In genomic region chr5:78797391-78797790, GRCm38 (mm10) we compare ENCODE assay signal across 27 mouse cellular contexts.
A peak's percentile ranks its signal among the peaks of the same experiment; 100 is the strongest.
DNase-seq lines count a peak whose midpoint lies in the region; ATAC-seq lines count a peak whose summit lies in the region.
"Had no signal": no experiment of that assay in that cellular context is flagged by ENCODE, and none has a peak within 500 bp of the region (broad histone marks: within the 10 kb centered on the region; RNA-seq: fewer than 3 reads in every experiment).

No protein-coding gene starts in this region.

- peak; percentile 60; the same call in 1 of the 2 replicates for ATAC-seq in embryonic facial prominence, embryonic 14.5 days (ENCODE audit: low read depth)
- no peak for ATAC-seq in hindbrain, embryonic 11.5 days (ENCODE audit: low FRiP score)
- no peak for ATAC-seq in hindbrain, embryonic 16.5 days
- ATAC-seq: forebrain, embryonic 15.5 days; inflammation-experienced regulatory T-cells, adult 6 months; intestine, embryonic 16.5 days; Patski had no signal

- H3K4me3 ChIP-seq in embryonic facial prominence, embryonic 14.5 days (ENCODE audit: low read depth, low read length) = no peak overlapping the region
- no peak overlapping the region for H3K4me3 ChIP-seq in embryonic facial prominence, embryonic 10.5 days
- no peak overlapping the region for H3K4me3 ChIP-seq in hindbrain, embryonic 11.5 days (ENCODE audit: low read depth, low read length)
- no peak overlapping the region for H3K4me3 ChIP-seq in hindbrain, embryonic 16.5 days (ENCODE audit: low read length)
- H3K4me3 ChIP-seq: embryonic facial prominence, embryonic 13.5 days; forebrain, embryonic 10.5 days; forebrain, embryonic 15.5 days; gastrocnemius, adult 2 months; heart, embryonic 12.5 days; heart, embryonic 15.5 days; hindbrain, embryonic 12.5 days; hindbrain, embryonic 15.5 days had no signal

- no peaks in the 10 kb centered on the region for H3K27me3 ChIP-seq in embryonic facial prominence, embryonic 14.5 days (replicated peaks; ENCODE audit: control insufficient read depth, insufficient read depth, low read length)
- H3K27me3 ChIP-seq in embryonic facial prominence, embryonic 10.5 days (replicated peaks; ENCODE audit: low read depth, poor library complexity, severe bottlenecking) = no peaks in the 10 kb centered on the region
- no peaks in the 10 kb centered on the region for H3K27me3 ChIP-seq in hindbrain, embryonic 11.5 days (ENCODE audit: control insufficient read depth, insufficient read depth, low read length)
- no peaks in the 10 kb centered on the region for H3K27me3 ChIP-seq in hindbrain, embryonic 16.5 days (replicated peaks; ENCODE audit: control insufficient read depth, insufficient read depth, low read length)
- H3K27me3 ChIP-seq: embryonic facial prominence, embryonic 13.5 days; forebrain, embryonic 15.5 days; heart, embryonic 12.5 days; heart, embryonic 15.5 days; hindbrain, embryonic 12.5 days; hindbrain, embryonic 15.5 days; Patski had no signal

- no peak overlapping the region for H3K9ac ChIP-seq in embryonic facial prominence, embryonic 14.5 days (ENCODE audit: low read depth, low read length)
- no peak overlapping the region for H3K9ac ChIP-seq in hindbrain, embryonic 11.5 days (ENCODE audit: low read depth, low read length)
- no peak overlapping the region for H3K9ac ChIP-seq in hindbrain, embryonic 16.5 days (ENCODE audit: low read depth, low read length)
- H3K9ac ChIP-seq: embryonic facial prominence, embryonic 13.5 days; forebrain, embryonic 15.5 days; heart, embryonic 12.5 days; heart, embryonic 15.5 days; hindbrain, embryonic 12.5 days; hindbrain, embryonic 15.5 days had no signal

- no peaks in the 10 kb centered on the region for H3K4me1 ChIP-seq in embryonic facial prominence, embryonic 14.5 days (ENCODE audit: control insufficient read depth, insufficient read depth, low read length)
- H3K4me1 ChIP-seq in embryonic facial prominence, embryonic 10.5 days = no peaks in the 10 kb centered on the region
- H3K4me1 ChIP-seq in hindbrain, embryonic 11.5 days (replicated peaks; ENCODE audit: control insufficient read depth, insufficient read depth, low read length) = no peaks in the 10 kb centered on the region
- no peaks in the 10 kb centered on the region for H3K4me1 ChIP-seq in hindbrain, embryonic 16.5 days (ENCODE audit: control insufficient read depth, insufficient read depth, low read depth, low read length)
- H3K4me1 ChIP-seq: embryonic facial prominence, embryonic 13.5 days; forebrain, embryonic 10.5 days; forebrain, embryonic 15.5 days; heart, embryonic 12.5 days; heart, embryonic 15.5 days; hindbrain, embryonic 12.5 days; hindbrain, embryonic 15.5 days had no signal

- H3K27ac ChIP-seq in embryonic facial prominence, embryonic 14.5 days (replicated peaks; ENCODE audit: low read depth, low read length) = no peak overlapping the region
- H3K27ac ChIP-seq in embryonic facial prominence, embryonic 10.5 days (replicated peaks) = no peak overlapping the region
- no peak overlapping the region for H3K27ac ChIP-seq in hindbrain, embryonic 11.5 days (ENCODE audit: low read depth, low read length)
- H3K27ac ChIP-seq in hindbrain, embryonic 16.5 days (ENCODE audit: low read depth, low read length) = no peak overlapping the region
- H3K27ac ChIP-seq: embryonic facial prominence, embryonic 13.5 days; forebrain, embryonic 10.5 days; forebrain, embryonic 15.5 days; gastrocnemius, adult 2 months; heart, embryonic 15.5 days; hindbrain, embryonic 12.5 days; hindbrain, embryonic 15.5 days had no signal

- no peaks in the 10 kb centered on the region for H3K36me3 ChIP-seq in embryonic facial prominence, embryonic 14.5 days (ENCODE audit: control insufficient read depth, insufficient read depth, low read length)
- no peaks in the 10 kb centered on the region for H3K36me3 ChIP-seq in embryonic facial prominence, embryonic 10.5 days (replicated peaks)
- no peaks in the 10 kb centered on the region for H3K36me3 ChIP-seq in hindbrain, embryonic 11.5 days (ENCODE audit: control insufficient read depth, insufficient read depth, low read length)
- no peaks in the 10 kb centered on the region for H3K36me3 ChIP-seq in hindbrain, embryonic 16.5 days (ENCODE audit: control insufficient read depth, insufficient read depth, low read length)
- H3K36me3 ChIP-seq: embryonic facial prominence, embryonic 13.5 days; forebrain, embryonic 10.5 days; forebrain, embryonic 15.5 days; heart, embryonic 12.5 days; heart, embryonic 15.5 days; hindbrain, embryonic 12.5 days; hindbrain, embryonic 15.5 days had no signal

- H3K9me3 ChIP-seq in embryonic facial prominence, embryonic 14.5 days (ENCODE audit: control insufficient read depth, low read length) = no peaks in the 10 kb centered on the region
- H3K9me3 ChIP-seq in embryonic facial prominence, embryonic 10.5 days = no peaks in the 10 kb centered on the region
- H3K9me3 ChIP-seq in hindbrain, embryonic 11.5 days (ENCODE audit: control insufficient read depth, low read length) = no peaks in the 10 kb centered on the region
- H3K9me3 ChIP-seq in hindbrain, embryonic 16.5 days (ENCODE audit: control insufficient read depth, low read length) = no peaks in the 10 kb centered on the region
- H3K9me3 ChIP-seq: embryonic facial prominence, embryonic 13.5 days; forebrain, embryonic 10.5 days; forebrain, embryonic 15.5 days; heart, embryonic 12.5 days; heart, embryonic 15.5 days; hindbrain, embryonic 12.5 days; hindbrain, embryonic 15.5 days had no signal

- DNase-seq in embryonic facial prominence, embryonic 14.5 days (ENCODE audit: low spot score) = peak; percentile 26
- DNase-seq in embryonic facial prominence, embryonic 10.5 days (ENCODE audit: low spot score) = no peak
- peak; percentile 0 for DNase-seq in hindbrain, embryonic 11.5 days (ENCODE audit: low spot score)
- peak; percentile 1 for DNase-seq in retina, adult 2 months (ENCODE audit: low read depth, low spot score)
- DNase-seq in adrenal gland, adult 8-10 months = no peak
- no peak for DNase-seq in embryo, embryonic 10 days (ENCODE audit: low spot score)
- DNase-seq: adrenal gland, postnatal 14 days; cerebellum, adult 18-20 months; cerebellum, adult 9-10 months; cerebellum, postnatal 14 days; gastrocnemius, adult 2 months; gastrocnemius, postnatal 14 days; heart, adult 11 months; heart, postnatal 10 days; heart, postnatal 36 days; kidney, adult 18-20 months had no signal

- no peak overlapping the region for H3K4me2 ChIP-seq in embryonic facial prominence, embryonic 14.5 days (ENCODE audit: low read depth, low read length)
- H3K4me2 ChIP-seq in hindbrain, embryonic 11.5 days (replicated peaks; ENCODE audit: low read depth, low read length) = no peak overlapping the region
- H3K4me2 ChIP-seq in hindbrain, embryonic 16.5 days (ENCODE audit: low read length) = no peak overlapping the region
- H3K4me2 ChIP-seq: embryonic facial prominence, embryonic 13.5 days; forebrain, embryonic 15.5 days; heart, embryonic 12.5 days; heart, embryonic 15.5 days; hindbrain, embryonic 12.5 days; hindbrain, embryonic 15.5 days had no signal

- 77% methylated on average over 1 of the region's 1 CpGs for WGBS in embryonic facial prominence, embryonic 14.5 days
- WGBS in embryonic facial prominence, embryonic 10.5 days = 78% methylated on average over 1 of the region's 1 CpGs
- WGBS in hindbrain, embryonic 11.5 days = 69% methylated on average over 1 of the region's 1 CpGs
- WGBS in hindbrain, embryonic 16.5 days = 37% methylated on average over 1 of the region's 1 CpGs

Comparison
In these comparisons a context has a peak if more than half of its experiments do, and no peak if none do; other contexts are left out.
1. DNase-seq: peak in embryonic facial prominence, embryonic 14.5 days (single experiment), hindbrain, embryonic 11.5 days (single experiment) and retina, adult 2 months (single experiment); none in embryonic facial prominence, embryonic 10.5 days (single experiment), adrenal gland, adult 8-10 months (single experiment) and embryo, embryonic 10 days (single experiment).